Mouse (Mus musculus) effector memory CD4-positive, alpha-beta T cell, adult 7 months (primary cell): ENCODE measurements around the gene Stau1. TPM values are rescaled to one million over a fixed set of nuclear protein-coding genes. Genes with fewer than 3 reads are reported as not detected.

Source experiments
- polyA plus RNA-seq: library from polyadenylated mRNA; unstranded; fragments of 100-300 nt; shearing (Covaris generic); gene quantifications from one replicate; pipeline ENCODE4 v1.2.1, GENCODE M21; 2017

Gene Stau1
- 98.2 TPM for polyA plus RNA-seq

DNA sequence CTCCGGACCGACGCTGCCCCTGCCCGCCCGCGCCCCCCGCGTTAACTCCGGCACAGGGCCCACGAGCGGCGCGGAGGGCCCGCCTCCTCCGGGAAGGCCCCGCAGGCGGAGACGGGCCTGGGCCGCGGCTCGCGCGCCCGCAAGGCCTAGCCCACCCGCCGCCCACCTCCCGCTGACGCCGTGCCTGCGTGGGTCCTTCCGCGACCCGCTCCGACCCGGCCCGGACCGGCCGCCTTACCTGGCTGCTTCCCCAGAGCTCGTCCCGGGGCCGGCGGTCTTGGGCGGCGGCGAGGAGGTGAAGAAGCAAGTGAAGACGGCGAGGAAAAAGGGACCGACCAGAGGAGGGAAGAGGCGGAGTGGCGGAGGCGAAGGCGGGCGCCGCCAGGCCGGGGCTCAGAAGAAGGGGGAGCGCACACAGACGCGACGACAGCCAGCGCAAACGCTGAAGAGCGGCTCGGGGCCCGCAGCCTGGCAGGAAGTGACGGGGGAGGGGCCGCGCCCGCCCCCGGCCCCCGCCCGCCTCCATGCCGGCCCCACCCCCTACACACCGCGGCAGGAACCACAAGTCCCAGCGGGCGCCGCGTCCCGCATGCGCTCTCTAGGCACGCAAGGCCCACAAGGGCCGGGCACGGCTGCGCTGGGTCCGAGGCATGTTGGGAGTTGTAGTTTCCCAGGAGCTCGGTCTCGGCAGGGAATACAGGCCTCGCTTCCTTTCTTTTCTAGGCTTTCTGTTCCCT is at the start of gene Stau1:
TSS of gene Stau1 (minus strand) at position 504 of the 737 bp plus-strand sequence.

DNA sequence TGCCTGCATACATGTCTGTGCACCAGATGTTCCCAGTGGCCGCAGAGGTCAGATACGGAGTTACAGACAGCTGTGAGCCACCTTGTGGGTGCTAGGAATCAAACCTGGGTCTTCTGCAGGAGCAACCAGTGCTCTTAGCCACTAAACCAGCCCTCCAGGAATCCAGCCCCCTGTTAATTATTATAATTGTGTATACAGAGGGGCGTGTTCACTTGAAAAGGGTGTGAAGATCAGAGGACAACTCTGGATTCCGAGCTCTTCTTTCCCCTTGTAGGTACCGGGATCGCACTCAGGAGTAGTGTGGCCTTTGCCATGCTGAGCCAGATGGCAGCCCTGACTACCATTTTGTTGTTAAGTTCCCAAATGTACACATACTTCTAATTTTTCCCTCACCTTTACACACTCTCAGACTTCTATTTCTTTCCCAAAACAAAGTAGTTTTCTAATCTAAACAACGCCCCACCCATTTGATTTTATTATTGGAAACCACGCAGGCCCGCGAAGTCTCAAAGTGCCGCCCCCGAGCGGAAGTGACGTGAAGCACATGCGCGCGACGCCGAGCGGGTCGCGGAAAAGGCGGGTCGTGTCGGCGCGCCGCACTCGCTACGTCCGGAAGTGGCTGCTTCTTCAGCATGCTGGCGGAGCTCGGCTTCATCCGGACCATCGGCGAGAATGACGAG is 18.7 kb upstream of the Stau1 start, which contains the start of gene Ddx27:
TSS of gene Ddx27 (plus strand) at position 492 of the 680 bp plus-strand sequence.

DNA sequence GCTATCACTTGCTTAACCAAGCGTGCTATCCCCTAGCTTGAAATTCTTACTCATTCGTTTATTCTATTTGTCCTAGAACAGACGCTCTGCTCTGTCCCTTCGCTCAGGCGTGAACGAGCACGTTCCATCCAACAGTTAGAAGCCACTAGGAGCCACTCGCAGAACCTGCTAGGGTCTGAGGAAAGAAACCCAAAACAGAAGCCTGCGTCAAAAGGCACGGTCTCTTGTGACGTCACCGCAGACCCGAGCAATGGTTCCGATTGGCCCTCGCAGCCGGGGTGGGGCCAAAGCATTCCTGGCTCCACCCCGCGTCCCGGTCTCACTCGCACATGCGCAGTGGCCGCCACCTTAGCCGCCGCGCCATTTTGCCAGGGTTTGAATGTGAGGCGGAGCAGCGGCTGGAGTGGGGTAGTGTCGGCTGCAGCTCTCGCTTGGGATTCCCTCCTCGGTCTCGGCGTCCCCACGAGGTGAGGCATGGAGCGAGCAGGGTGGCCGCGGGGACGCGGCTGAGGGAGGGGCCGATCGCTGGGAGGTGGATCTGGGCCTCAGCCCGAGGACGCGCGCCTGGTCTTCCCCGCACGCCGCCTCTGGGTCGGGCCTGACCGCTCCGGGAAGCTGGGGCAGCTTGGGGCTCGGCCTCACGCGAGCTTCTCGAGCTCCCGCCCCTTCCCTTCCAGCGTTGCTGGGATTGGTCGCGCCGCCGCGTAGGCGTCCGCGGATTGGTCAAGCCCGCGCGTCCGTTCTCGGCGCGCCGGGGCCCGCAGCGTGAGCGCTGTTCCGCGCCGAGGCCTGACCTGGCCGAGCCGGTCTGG is 90.2 kb downstream of the Stau1 start, which contains the start of gene Cse1l:
TSS of gene Cse1l (plus strand) at position 330 of the 812 bp plus-strand sequence.

Other genes with a start within 250 kb of the Stau1 start
- 3.8 TPM for gene Trp53rkb, start 203.8 kb downstream of the Stau1 start, polyA plus RNA-seq
- gene Arfgef2, start 190.7 kb downstream of the Stau1 start, polyA plus RNA-seq = 23.1 TPM
- 106 TPM for gene Cse1l, start 90.3 kb downstream of the Stau1 start, polyA plus RNA-seq
- gene Ddx27, start 18.9 kb upstream of the Stau1 start, polyA plus RNA-seq = 68.1 TPM
- 50.9 TPM for gene Znfx1, start 66.7 kb upstream of the Stau1 start, polyA plus RNA-seq
- 0.20 TPM for gene Kcnb1, start 193.9 kb upstream of the Stau1 start, polyA plus RNA-seq
- gene Ptgis, start 244.3 kb upstream of the Stau1 start, polyA plus RNA-seq = not detected